Mouse (Mus musculus) c-Kit-negative CD71-positive TER-119-positive erythroid progenitor cells, embryonic 14.5 days (primary cell): ENCODE measurements around the gene Slc6a20b.
A peak's percentile ranks its signal among the peaks of the same experiment; 100 is the strongest.
"Not testable (repeated sequence)": the region's sequence is repeated elsewhere in the genome, so short reads cannot be mapped to it uniquely, and the experiment has no call there.

Source experiments
- DNase-seq: peaks from one replicate; pipeline ENCODE4 v3.0.0-alpha.2; 2013; ENCODE audit warnings: low read depth, low spot score

Gene Slc6a20b

GRCm38 (mm10) chr9:123632281-123632680, at the start of gene Slc6a20b:
Slc6a20b (minus strand) TSS chr9:123632565.
- DNase-seq: no peak

DNA sequence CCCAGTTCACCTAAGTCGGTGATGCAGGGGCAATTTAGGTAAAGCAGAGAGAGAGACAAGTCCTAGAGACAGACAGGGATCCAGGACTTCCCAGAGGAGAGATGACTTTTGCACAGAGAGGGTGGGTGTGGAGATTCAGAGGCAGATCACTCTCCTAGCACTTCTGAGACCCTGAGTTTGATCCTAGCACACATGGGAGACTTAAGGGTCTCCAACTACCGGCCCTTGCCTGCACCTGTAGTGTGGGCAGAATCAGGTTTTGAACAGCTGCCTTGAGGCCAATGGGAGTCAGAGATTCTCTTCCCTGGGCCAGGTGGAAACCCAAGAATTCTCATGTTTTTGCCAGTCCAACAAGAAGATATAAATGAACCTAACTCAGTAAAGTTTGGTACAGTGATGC, 46.8 kb upstream of the Slc6a20b start:
- DNase-seq: no peak

DNA sequence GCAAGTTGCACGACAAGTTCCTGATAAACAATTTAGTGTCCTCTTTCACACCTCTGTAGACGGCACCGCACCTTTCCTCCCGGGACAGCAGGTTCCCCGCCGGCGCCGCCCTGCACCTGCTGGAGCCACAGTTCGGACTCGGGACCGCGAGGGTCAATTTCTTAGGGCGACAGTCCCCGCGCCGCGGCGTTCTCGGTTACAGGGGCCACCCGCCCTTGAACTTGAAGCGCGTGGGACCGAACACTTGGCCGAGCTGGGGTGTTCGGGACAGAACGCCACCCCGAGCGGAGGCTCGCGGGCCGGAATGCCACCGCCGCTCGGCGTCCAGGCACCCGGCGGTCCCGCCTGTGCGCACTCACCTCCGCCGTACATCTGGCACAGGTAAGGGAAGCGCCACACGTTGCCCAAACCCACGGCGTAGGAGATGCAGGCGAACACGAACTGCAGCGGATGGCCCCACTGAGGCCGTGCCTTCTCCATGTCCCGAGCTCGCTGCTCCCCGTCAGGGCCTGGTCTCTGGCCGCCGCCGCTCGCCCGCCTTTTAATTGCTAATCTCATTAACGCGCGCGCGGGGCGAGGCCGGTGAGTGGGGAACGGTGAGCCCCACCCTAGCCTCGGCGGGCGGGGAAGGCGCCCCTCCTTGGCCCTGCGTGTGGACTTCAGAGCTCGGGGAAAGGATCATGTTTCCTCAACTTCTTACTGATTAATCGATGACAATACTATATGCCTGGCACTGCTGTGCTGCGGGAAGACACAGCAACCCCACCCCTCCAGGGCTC, 46.2 kb upstream of the Slc6a20b start, which contains the start of the genes Ccr9 and Slc6a20a:
Ccr9 (plus strand) TSS at position 113 of the 779 bp plus-strand sequence.
Slc6a20a (minus strand) TSS at position 559 of the 779 bp plus-strand sequence.
- peak; percentile 61 for DNase-seq

- no peak for DNase-seq
Observed at GRCm38 (mm10) chr9:123665645-123666044, 33.3 kb upstream of the Slc6a20b start.

GRCm38 (mm10) chr9:123659986-123660676, 27.8 kb upstream of the Slc6a20b start:
- DNase-seq: not testable (repeated sequence)

DNA sequence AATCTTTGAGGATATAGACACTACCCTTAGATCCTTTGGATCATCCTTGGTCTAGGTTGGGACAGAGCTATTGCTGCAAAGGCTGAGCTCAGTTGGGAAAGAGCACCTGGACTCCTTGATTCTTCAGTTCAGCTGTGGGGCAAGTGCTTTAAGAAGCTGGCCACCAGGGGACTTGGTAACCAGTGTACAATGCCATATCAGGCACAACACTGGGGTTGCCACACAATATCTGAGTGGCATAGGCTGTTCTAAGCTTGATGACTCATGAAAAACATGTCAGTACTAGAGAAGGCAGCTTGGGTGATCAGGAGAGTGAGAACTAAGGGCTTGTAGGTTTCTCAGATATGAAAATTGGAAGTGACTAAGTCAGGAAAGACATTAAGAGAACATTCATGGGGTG, 26.6 kb upstream of the Slc6a20b start:
- no peak for DNase-seq

- DNase-seq: no peak
Observed at GRCm38 (mm10) chr9:123657457-123657856, 25.1 kb upstream of the Slc6a20b start.

- DNase-seq: no peak
Observed at GRCm38 (mm10) chr9:123651369-123651768, 19.0 kb upstream of the Slc6a20b start.

- DNase-seq: no peak
Observed at GRCm38 (mm10) chr9:123649785-123650511, 17.6 kb upstream of the Slc6a20b start.

- DNase-seq: no peak
Observed at GRCm38 (mm10) chr9:123640106-123640505, 7.7 kb upstream of the Slc6a20b start.

GRCm38 (mm10) chr9:123638668-123639089, 6.3 kb upstream of the Slc6a20b start:
- no peak for DNase-seq

DNA sequence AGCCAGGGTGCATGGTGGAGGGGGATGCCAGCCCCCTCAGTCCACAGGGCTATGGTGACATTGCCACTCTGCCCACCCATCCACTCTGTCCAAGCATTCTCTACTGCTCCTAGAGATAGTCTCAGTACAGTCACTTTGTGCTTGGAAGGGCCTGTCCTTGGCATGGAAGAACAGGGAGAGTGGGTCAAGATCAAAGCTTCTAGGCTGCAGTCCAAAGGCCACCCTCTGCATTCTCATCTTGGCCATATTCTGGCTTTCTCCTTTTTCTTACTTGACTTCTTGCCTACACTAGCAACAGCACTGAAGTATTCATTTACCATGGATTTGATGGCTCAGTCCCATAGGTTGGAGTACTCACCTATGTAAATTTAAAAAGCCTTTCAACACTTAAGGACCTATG, 5.9 kb upstream of the Slc6a20b start:
- DNase-seq: no peak

- no peak for DNase-seq
Observed at GRCm38 (mm10) chr9:123636771-123637170, 4.4 kb upstream of the Slc6a20b start.

DNA sequence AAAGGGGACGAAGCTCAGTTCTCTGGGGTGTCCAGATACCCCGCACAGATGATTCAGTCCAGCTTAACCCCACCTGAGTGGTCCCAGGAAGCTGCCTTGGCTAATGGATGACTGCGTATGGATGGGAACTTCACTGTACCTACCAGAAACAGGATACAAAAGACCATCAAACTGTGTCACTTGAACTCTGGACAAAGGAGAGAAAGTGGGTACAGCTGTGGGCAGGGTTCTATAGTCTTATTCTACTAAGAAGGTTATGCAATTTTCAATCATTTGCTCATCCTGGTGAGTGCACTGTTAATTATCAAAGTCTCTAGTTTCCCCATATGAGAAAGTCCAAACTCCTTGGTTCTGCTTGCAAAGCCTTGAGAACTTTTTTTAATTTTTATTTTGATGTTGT, 628 bp upstream of the Slc6a20b start:
- no peak for DNase-seq

- no peak for DNase-seq
Observed at GRCm38 (mm10) chr9:123631666-123632065, 699 bp downstream of the Slc6a20b start.

DNA sequence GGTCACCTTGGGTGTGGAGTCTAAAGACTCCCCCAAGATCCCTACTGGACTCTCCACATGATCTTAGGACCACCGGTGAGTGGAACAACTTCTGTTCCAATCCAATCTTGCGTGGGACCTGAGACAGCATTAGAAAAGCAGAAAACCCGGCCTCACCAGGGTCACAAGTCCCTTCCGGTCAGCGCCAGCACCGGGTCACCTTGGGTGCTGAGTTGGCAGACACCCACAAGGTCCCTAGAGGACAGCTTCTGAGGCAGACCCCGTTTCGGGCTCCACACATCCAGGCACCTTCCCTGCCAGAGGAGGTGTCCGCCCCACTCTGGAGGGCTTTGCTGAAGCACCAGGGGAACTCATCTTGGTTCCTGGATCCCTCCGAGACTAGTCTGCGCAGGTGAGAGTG, 6.5 kb downstream of the Slc6a20b start:
- no peak for DNase-seq

DNA sequence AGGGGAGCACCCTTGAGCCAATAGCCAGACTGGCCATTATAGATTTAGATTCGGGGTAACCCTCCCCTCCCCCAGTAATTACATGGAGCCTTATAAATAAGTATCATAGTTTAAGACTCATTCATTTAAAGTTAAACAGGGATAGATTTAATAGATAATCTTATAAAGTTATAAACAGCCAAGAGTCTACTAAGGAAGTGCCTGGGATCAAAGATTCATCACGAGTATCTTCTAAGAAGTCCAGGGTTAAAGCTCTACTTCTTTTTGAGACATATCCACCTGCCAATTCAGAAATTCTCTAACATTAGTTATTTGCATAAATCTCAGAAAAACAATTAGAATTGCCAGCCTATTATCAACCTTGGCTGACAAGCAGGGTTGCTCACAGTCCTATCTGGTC, 7.6 kb downstream of the Slc6a20b start:
- DNase-seq: no peak

DNA sequence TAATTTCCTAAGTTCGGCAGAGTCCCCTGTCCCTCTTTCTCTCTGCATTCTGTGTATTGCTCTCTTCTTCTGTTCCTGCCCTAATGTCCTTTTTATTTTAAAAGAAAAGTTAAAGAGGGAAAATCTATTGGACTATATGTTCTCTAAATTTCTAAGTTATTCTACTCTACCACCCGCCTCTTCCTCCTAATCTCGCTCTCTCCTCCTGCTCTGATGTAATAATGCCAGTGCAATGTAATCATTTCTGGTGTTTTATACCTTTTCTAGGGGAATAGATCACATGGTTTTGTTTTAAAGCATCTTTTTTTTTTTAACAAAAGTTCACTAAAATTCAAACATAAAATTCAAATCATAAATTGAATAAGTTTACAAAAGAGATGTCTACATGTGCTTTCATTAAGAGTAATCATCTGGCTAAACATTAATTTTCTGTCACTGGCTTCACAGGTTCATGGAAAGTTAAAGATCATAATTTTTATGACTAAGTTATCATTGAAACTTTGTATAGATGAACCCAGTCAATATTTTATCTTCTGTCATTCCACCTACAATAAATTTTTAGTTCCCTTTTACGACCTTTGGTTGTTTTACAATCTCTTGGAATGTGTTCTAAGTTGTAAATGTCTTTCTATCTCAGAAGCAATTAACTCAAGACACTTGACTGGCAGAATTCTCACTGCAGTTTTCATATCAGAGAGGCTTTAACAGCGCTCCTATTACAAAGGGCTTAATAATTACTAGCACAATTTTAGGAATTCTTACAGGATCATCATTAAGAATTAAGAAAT, 11.9 kb downstream of the Slc6a20b start:
- DNase-seq: no peak

DNA sequence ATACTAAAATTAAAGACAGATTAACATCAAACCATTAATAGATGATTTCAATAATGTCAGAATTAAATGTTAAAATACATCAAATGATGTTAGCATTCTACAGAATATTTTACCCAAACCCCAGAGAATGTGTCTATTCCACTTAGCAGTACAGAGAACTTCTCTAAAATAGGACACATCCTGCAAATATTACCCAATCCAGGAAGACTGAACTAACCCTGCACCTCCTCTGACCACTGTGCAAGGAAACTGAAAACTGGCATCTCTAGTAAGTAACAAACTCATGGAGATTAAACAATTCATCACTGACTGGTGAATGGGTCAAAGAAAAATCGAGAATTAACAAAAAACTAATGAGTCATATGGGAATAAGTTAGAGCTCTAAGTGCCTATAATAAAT, 30.8 kb downstream of the Slc6a20b start:
- DNase-seq: no peak

DNA sequence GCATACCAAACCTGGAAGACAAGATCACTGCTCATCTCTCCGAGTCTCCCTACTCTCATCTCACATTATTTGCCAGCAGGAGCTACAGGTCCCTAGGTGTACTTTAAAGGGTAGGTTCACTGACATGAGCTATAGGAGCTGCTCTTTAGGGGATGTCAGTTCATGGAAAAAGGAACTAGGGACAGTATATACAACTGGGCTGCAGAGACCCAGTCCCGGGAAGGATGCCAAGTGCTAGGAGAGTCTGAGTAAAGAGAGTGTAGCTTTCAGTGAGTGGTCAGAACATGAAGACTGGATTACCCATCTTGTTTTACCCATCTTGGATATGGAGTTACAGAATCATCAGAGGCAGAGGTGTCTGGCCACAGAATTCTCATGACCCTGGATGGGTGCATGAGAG, 35.0 kb downstream of the Slc6a20b start:
- DNase-seq: no peak

GRCm38 (mm10) chr9:123596910-123597309, 35.5 kb downstream of the Slc6a20b start:
- DNase-seq: no peak
